Mouse (Mus musculus): ENCODE results near the gene Ddhd1. TPM values are rescaled to one million over a fixed set of nuclear protein-coding genes. Genes with fewer than 3 reads are reported as not detected.

The Ddhd1 gene
- 13.2 and 16.5 TPM in 2 replicates for polyA plus RNA-seq (2015; fragmentation: Nextera tagmentation; extraction: Ambion mirVana)

GRCm38 (mm10) chr14:45657641-45658611 lies at the start of gene Ddhd1:
Gene Ddhd1, minus strand, starts transcription at chr14:45658143.
- Histone ChIP-seq H3K27me3 (no peaks in the 10 kb centered on the region), H3K36me3 (no peaks in the 10 kb centered on the region), H3K4me3 (replicated peaks) (peak within 1 kb of the TSS; percentile 70), H3K4me1 (replicated peaks) (peaks cover 38% of the 10 kb centered on the region), H3K4me2 (replicated peaks) (peak within 1 kb of the TSS; percentile 90), H3K27ac (peak within 1 kb of the TSS; percentile 94), H3K9me3 (no peaks in the 10 kb centered on the region), H3K9ac (replicated peaks) (peak within 1 kb of the TSS; percentile 86)
- under 1% methylated on average over 89 of the region's 123 CpGs for WGBS
- ATAC-seq: peak; percentile 95

DNA sequence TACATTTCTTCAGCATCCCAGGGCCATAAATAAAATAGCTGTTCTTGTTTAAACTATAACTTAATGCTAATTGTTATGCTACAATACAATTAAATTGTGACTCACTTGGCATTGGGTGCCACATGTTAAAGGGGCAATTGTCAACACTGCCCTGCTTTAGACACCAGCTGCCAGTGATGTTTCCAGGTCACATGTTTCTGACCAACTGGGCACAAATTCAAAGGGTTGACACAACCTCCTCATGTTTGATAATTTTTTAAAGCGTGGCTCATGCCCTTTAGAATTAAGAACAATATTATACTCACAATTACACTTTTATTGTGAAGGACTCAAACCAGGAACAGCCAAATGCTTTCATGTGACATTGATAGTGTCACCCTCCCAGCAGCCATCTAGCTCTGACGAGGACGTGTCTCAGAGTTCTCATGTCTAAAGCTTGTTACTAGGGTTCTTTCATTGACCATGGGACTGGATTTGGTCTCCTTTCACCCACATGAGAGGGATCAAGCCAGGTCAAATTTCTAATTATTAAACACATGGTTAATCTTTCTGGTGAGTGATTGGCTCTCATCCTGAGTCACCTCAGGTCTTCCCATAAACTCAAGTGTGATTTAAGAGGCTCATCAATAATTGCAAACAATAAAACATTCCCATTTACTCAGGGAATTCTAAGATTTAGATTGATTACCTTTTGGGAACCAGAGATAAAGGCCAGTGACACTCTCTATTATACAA lies 49.4 kb upstream of the Ddhd1 start:
- no peak for ATAC-seq
- Histone ChIP-seq H3K9me3 (no peaks in the 10 kb centered on the region), H3K27ac (no peak overlapping the region), H3K9ac (replicated peaks) (no peak overlapping the region), H3K4me3 (replicated peaks) (no peak overlapping the region), H3K4me2 (replicated peaks) (no peak overlapping the region), H3K36me3 (no peaks in the 10 kb centered on the region), H3K4me1 (replicated peaks) (no peaks in the 10 kb centered on the region), H3K27me3 (no peaks in the 10 kb centered on the region)
- WGBS: 64% methylated on average over 3 of the region's 3 CpGs

DNA sequence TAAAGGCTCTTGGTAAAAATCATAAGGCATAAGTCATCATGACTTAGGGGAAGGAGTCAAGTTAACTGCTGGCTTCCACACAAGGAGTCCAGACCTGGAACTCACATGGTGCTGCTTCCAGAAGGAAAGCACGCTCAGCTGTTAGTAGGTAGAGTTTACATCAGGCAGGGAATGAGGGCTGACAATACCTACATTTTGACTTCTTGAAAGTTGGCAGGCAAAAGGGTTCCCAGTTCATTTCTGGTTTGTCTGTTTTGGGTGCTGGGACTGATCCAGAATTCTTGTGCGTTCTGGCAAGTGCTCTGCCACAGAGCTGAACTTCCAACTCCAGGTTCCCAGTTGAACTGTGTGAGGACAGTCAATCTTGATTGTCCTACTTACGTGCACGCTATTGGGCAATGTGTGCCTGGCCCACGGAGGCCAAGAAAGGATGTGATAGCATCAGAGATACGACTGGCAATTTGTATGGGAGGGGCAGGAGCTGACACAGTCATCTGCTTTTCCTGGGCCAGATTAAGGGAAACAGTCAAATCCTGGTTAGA lies 42.2 kb upstream of the Ddhd1 start:
- H3K4me1 ChIP-seq (replicated peaks): no peaks in the 10 kb centered on the region
- H3K4me2 ChIP-seq (replicated peaks): no peak overlapping the region
- WGBS: 89% methylated on average over 6 of the region's 6 CpGs
- H3K27ac ChIP-seq: no peak overlapping the region
- no peak overlapping the region for H3K9ac ChIP-seq (replicated peaks)
- no peaks in the 10 kb centered on the region for H3K27me3 ChIP-seq
- no peak overlapping the region for H3K4me3 ChIP-seq (replicated peaks)
- no peaks in the 10 kb centered on the region for H3K36me3 ChIP-seq
- no peak for ATAC-seq
- no peaks in the 10 kb centered on the region for H3K9me3 ChIP-seq

- no peak for ATAC-seq
These were observed 40.9 kb upstream of the Ddhd1 start for GRCm38 (mm10) chr14:45698867-45699266.

DNA sequence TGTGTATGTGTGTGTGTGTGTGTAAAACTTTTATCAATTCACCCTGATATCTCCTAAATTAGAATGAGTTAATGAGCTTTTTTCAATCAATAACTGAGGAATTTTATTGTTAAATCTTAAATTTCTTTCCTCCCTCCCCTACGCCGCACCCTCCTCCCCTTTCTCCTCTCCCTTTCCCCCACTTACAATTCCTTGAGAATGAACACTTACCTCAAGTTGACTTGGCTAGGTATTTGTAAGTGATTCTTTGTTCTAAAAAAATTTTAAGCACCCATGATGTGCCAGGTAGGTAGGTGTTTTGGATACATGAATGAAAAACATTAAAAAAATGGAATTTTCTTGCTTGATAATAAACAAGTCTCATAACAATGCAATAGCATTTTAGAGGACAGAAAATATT lies 38.2 kb upstream of the Ddhd1 start:
- H3K4me2 ChIP-seq (replicated peaks): no peak overlapping the region
- no peak overlapping the region for H3K4me3 ChIP-seq (replicated peaks)
- H3K9ac ChIP-seq (replicated peaks): no peak overlapping the region
- H3K27me3 ChIP-seq: no peaks in the 10 kb centered on the region
- H3K36me3 ChIP-seq: no peaks in the 10 kb centered on the region
- ATAC-seq: no peak
- 93% methylated on average over 2 of the region's 2 CpGs for WGBS
- H3K9me3 ChIP-seq: no peaks in the 10 kb centered on the region
- H3K27ac ChIP-seq: no peak overlapping the region
- H3K4me1 ChIP-seq (replicated peaks): no peaks in the 10 kb centered on the region

More at GRCm38 (mm10) chr14:45698867-45699266, 40.9 kb upstream of the Ddhd1 start:
- Histone ChIP-seq H3K4me3 (replicated peaks) (no peak overlapping the region), H3K9ac (replicated peaks) (no peak overlapping the region), H3K9me3 (no peaks in the 10 kb centered on the region), H3K27me3 (no peaks in the 10 kb centered on the region), H3K4me1 (replicated peaks) (no peaks in the 10 kb centered on the region), H3K36me3 (no peaks in the 10 kb centered on the region), H3K27ac (no peak overlapping the region), H3K4me2 (replicated peaks) (no peak overlapping the region)
- WGBS: 66% methylated on average over 3 of the region's 3 CpGs

DNA sequence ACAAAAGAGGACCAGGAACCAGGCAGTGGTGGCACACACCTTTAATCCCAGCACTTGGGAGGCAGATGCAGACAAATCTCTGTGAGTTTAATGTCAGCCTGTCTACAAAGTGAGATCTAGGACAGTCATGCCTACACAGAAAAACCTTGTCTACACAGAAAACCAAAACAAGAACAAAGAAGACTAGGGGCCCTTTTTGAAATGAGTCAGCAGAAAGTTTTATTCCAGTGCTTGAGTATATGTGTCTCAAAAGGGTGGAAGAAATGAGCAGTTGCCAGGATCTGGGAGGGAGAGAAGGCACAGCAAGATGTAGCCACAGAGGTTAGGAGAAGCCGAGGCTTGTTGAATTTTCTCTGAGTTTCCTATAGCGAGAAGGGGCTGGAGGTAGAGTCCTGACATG lies 35.9 kb upstream of the Ddhd1 start:
- Histone ChIP-seq H3K4me1 (replicated peaks) (no peaks in the 10 kb centered on the region), H3K4me2 (replicated peaks) (no peak overlapping the region), H3K27me3 (no peaks in the 10 kb centered on the region), H3K9me3 (no peaks in the 10 kb centered on the region), H3K27ac (no peak overlapping the region), H3K36me3 (no peaks in the 10 kb centered on the region), H3K9ac (replicated peaks) (no peak overlapping the region), H3K4me3 (replicated peaks) (no peak overlapping the region)
- 91% methylated on average over 2 of the region's 2 CpGs for WGBS
- ATAC-seq: no peak

DNA sequence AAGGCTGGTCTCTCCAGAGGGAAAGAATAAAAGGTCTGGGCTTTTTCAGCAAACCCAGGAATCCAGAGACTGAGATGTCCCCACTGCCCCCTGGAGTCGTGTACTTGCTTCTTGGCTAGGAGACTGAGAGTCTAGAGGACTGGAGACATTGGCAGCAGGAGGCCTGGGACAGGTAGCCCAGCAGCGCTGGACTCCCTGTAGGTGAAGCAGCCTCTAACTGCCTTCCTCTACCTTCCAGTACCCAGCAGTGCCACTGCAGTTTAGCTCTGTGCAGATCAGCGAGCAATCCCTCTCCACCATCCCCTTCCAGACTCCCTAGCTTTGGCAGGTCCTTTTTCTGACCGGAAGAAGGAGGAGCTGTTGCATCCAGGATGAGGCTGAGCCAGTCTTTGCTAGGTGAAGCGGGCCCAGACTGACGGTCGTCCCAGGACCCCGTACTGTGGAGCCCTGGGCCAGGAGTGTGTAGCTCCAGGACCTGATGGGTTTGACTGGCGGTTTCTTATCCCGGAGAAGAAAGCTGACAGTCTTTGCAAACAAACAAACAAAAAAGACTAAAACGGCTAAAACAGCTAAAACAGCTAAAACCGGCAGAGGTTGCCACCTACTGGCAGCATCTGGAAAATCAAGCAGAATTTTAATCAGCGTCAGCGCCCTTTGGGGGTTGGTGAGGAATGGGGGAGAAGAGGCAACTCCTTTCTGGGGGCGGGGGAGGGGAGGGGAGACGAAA lies 32.7 kb upstream of the Ddhd1 start:
- peak overlapping the region; percentile 71 for H3K9ac ChIP-seq (replicated peaks)
- peak overlapping the region; percentile 58 for H3K4me2 ChIP-seq (replicated peaks)
- H3K4me1 ChIP-seq (replicated peaks): no peaks in the 10 kb centered on the region
- H3K36me3 ChIP-seq: no peaks in the 10 kb centered on the region
- peak; percentile 97 for ATAC-seq
- 2% methylated on average over 16 of the region's 16 CpGs for WGBS
- no peaks in the 10 kb centered on the region for H3K9me3 ChIP-seq
- peak overlapping the region; percentile 51 for H3K27ac ChIP-seq
- H3K27me3 ChIP-seq: no peaks in the 10 kb centered on the region
- peak overlapping the region; percentile 56 for H3K4me3 ChIP-seq (replicated peaks)

GRCm38 (mm10) chr14:45685313-45685712 lies 27.4 kb upstream of the Ddhd1 start:
- no peaks in the 10 kb centered on the region for H3K36me3 ChIP-seq
- no peak overlapping the region for H3K9ac ChIP-seq (replicated peaks)
- H3K4me2 ChIP-seq (replicated peaks): no peak overlapping the region
- no peak for ATAC-seq
- H3K9me3 ChIP-seq: no peaks in the 10 kb centered on the region
- H3K4me3 ChIP-seq (replicated peaks): no peak overlapping the region
- no peak overlapping the region for H3K27ac ChIP-seq
- H3K27me3 ChIP-seq: no peaks in the 10 kb centered on the region
- 89% methylated on average over 2 of the region's 2 CpGs for WGBS
- H3K4me1 ChIP-seq (replicated peaks): no peaks in the 10 kb centered on the region

GRCm38 (mm10) chr14:45676722-45677121 lies 18.8 kb upstream of the Ddhd1 start:
- ATAC-seq: no peak
- Histone ChIP-seq H3K4me3 (replicated peaks) (no peak overlapping the region), H3K36me3 (no peaks in the 10 kb centered on the region), H3K4me1 (replicated peaks) (no peaks in the 10 kb centered on the region), H3K27me3 (no peaks in the 10 kb centered on the region), H3K27ac (no peak overlapping the region), H3K4me2 (replicated peaks) (no peak overlapping the region), H3K9me3 (no peaks in the 10 kb centered on the region), H3K9ac (replicated peaks) (no peak overlapping the region)
- WGBS: 82% methylated on average over 6 of the region's 6 CpGs

- no peak overlapping the region for H3K27ac ChIP-seq
- no peak overlapping the region for H3K4me2 ChIP-seq (replicated peaks)
- H3K9me3 ChIP-seq: no peaks in the 10 kb centered on the region
- ATAC-seq: no peak
- 82% methylated on average over 4 of the region's 4 CpGs for WGBS
- no peaks in the 10 kb centered on the region for H3K27me3 ChIP-seq
- no peak overlapping the region for H3K9ac ChIP-seq (replicated peaks)
- no peak overlapping the region for H3K4me3 ChIP-seq (replicated peaks)
- no peaks in the 10 kb centered on the region for H3K4me1 ChIP-seq (replicated peaks)
- no peaks in the 10 kb centered on the region for H3K36me3 ChIP-seq
These were observed 10.4 kb upstream of the Ddhd1 start for GRCm38 (mm10) chr14:45668325-45668724.

DNA sequence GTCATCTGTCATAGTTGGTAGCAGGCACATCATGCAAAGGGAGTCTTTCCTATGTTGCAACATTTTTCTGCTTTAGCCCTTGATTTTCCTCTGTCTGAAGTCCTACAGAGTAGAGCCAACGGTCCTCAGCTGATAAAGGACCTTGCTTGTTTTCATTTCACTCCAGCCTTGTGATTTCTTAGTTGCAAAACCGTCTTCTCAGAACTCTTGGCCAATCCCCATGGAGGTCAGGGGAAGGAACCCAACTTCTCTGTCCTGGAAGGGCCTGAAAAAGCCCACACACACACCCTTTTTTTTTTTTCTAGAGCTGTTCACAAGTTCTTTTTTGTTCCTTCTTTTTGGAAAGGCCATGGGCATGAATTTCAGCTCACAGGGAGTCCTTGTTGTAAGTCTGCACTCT lies 9.3 kb upstream of the Ddhd1 start:
- no peak for ATAC-seq

More for the DNA sequence above, 9.3 kb upstream of the Ddhd1 start:
- Histone ChIP-seq H3K36me3 (no peaks in the 10 kb centered on the region), H3K4me3 (replicated peaks) (no peak overlapping the region), H3K9ac (replicated peaks) (no peak overlapping the region), H3K27ac (no peak overlapping the region), H3K4me1 (replicated peaks) (no peaks in the 10 kb centered on the region), H3K4me2 (replicated peaks) (no peak overlapping the region), H3K9me3 (no peaks in the 10 kb centered on the region), H3K27me3 (no peaks in the 10 kb centered on the region)
- 72% methylated on average over 2 of the region's 2 CpGs for WGBS

Data from midbrain, embryonic 13.5 days (tissue).